Mouse (Mus musculus): ENCODE data around the gene Upf2.

DNA sequence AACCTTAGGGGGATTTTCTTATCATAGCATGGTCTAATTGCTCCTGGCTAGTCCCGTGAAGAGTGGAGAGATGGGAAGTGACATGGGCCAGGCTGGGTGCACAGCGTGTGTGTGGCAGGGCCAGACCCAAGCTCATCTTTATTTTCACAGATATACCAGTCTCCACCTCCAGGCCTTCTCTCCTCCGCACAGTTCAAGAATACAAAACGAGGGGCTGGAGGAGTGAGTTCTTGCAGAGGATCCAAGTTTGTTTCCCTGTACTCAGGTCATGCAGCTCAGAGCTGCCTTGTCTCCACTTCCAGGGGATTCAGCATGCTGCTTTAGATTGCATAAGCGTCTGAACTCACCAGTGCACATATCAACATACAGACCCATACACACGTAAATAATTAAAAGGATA is 131.3 kb downstream of the Upf2 start:
- TF ChIP-seq CTCF (IDR thresholded peaks at IDR 0.05), result no peak
- no peak for TF ChIP-seq EP300 (IDR thresholded peaks at IDR 0.05)

Data from lung, postnatal 0 days (tissue).